Mouse (Mus musculus): ENCODE measurements at regions not wholly inside any gene's neighbourhood (a gene's known extent, or its start where the extent isn't known, plus 50 kb on each side); places are given as distances from the start of the nearest gene placed in this dataset.

DNA sequence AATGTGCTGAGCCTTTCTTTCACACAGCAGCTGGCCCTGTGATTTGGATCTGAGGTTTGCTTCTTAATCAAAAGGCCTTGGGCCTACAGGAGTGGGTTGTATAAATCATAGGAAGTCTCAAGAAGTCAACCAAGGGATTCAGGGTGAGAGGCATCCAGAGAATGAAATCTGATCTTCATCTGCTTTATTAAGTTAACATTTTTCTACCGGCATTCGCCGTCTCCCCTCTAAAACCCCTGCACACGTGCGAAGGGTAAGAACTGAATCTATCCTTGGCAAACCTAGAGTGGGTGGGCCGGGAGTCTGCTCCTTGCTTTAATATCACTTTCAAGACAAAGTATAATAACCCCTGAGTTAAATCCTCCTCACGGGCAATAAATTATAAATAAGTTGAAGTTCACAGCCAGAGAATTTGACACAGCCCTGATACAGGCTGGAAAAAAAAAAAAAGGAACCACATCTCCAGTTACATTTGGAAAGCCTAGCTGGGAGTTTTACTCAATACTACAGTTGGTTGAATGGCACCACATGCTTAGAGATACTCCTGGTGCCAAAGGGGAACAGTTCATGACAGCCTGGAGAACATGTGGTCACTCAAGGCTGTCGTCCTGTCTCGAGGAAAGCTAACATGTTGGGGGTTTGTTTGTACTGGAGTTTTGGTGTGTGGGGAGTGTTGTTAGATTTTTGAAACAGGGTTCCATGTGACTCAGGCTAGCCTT, 349.8 kb downstream of the Wdr11 start:
- no peak overlapping the region for H3K9ac ChIP-seq (ENCODE audit: insufficient read depth, low read depth, low read length, poor library complexity, severe bottlenecking)
- no peaks in the 10 kb centered on the region for H3K36me3 ChIP-seq (ENCODE audit: control insufficient read depth, insufficient read depth, low read length, poor library complexity, severe bottlenecking)
- in situ Hi-C loops (cut with MboI; ENCODE audit: low sequenced_read_pairs in 2 of 2, unreplicated experiment in 2 of 2) = no loop called here
- no peak for DNase-seq (ENCODE audit: low read depth, low spot score)
- no peaks in the 10 kb centered on the region for H3K9me3 ChIP-seq (ENCODE audit: control insufficient read depth, insufficient read depth, low read depth, low read length)
- no peak overlapping the region for H3K4me3 ChIP-seq (ENCODE audit: insufficient read depth in 1 of 2, low read depth in 1 of 2, low read length in 2 of 2, poor library complexity in 1 of 2, severe bottlenecking in 1 of 2)
- TF ChIP-seq ZC3H11A (IDR thresholded peaks at IDR 0.05; ENCODE audit: borderline replicate concordance, low read depth, low read length) (no peak), CHD2 (IDR thresholded peaks at IDR 0.05; ENCODE audit: low read depth, low read length) (no peak), ZNF384 (IDR thresholded peaks at IDR 0.05; ENCODE audit: low read depth, low read length) (no peak), HCFC1 (IDR thresholded peaks at IDR 0.05; ENCODE audit: borderline replicate concordance, insufficient read depth, low read length) (no peak), MAFK (IDR thresholded peaks at IDR 0.05; ENCODE audit: insufficient read depth, low read depth, low read length) (no peak)
- no peaks in the 10 kb centered on the region for H3K4me1 ChIP-seq (ENCODE audit: control insufficient read depth in 2 of 2, insufficient read depth in 2 of 2, low read length in 2 of 2, poor library complexity in 1 of 2)
- no peak overlapping the region for H3K27ac ChIP-seq (ENCODE audit: insufficient read depth, low read depth, low read length, poor library complexity, severe bottlenecking)

DNA sequence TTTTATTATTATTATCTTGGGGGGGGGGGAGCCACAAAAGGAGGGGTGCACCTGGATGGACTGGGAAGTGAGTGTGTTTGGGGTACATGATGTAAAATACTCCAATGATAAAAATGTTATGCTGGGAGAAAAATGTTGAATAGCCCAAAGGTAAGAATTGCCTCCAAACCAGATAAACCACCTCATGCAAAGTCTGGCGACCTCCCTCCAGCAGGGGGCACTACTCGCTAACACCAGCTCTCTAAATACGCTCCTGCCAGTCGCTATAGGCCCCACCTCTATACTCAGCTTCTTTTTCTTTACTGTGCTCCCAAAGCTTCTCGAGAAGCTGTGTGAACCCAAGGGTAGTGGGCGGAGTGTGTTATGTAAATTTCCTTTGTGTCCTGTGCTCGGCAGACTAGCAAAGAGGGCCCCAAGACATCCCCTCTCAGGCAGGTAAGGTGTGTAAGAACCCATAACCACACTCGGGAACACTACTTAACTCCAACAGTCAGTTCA, 357.0 kb downstream of the Wdr11 start:
- H3K9me3 ChIP-seq (ENCODE audit: control insufficient read depth, insufficient read depth, low read depth, low read length) = no peaks in the 10 kb centered on the region
- no peak overlapping the region for H3K9ac ChIP-seq (ENCODE audit: insufficient read depth, low read depth, low read length, poor library complexity, severe bottlenecking)
- H3K4me1 ChIP-seq (ENCODE audit: control insufficient read depth in 2 of 2, insufficient read depth in 2 of 2, low read length in 2 of 2, poor library complexity in 1 of 2) = 0 out of 4 replicates have a peak, but pooled peaks cover 0 to 3% of the 10 kb centered on the region in 2 experiments
- no peak overlapping the region for H3K27ac ChIP-seq (ENCODE audit: insufficient read depth, low read depth, low read length, poor library complexity, severe bottlenecking)
- in situ Hi-C loops (cut with MboI; ENCODE audit: low sequenced_read_pairs in 2 of 2, unreplicated experiment in 2 of 2) = no loop called here
- peak; percentile 56 for DNase-seq (ENCODE audit: low read depth, low spot score)
- 0 out of 4 replicates have a peak overlapping the region, but pooled peaks of 1 of the 2 experiments have one; percentile 1 for H3K4me3 ChIP-seq (ENCODE audit: insufficient read depth in 1 of 2, low read depth in 1 of 2, low read length in 2 of 2, poor library complexity in 1 of 2, severe bottlenecking in 1 of 2)
- no peaks in the 10 kb centered on the region for H3K36me3 ChIP-seq (ENCODE audit: control insufficient read depth, insufficient read depth, low read length, poor library complexity, severe bottlenecking)
- TF ChIP-seq MAFK (IDR thresholded peaks at IDR 0.05; ENCODE audit: insufficient read depth, low read depth, low read length) (no peak), ZC3H11A (IDR thresholded peaks at IDR 0.05; ENCODE audit: borderline replicate concordance, low read depth, low read length) (peak; percentile 46; the same call in 1 of the 2 replicates)

DNA sequence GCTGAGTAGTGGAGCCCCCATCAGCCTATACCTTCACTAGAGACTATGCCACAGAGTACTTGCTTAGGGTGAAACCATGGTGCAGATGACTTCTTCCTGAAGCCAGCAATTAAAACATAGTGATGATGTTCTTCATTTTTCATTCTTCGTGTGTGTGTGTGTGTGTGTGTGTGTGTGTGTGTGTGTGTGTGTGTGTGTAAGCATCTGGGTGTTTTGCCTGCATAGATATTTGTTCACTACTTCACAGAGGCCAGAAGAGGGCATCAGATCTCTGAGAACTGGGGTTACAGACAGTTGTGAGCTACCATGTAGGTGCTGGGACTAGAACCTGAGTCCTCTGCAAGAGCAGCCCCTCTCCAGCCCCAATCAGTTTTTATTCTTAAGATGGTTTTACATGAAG, 358.8 kb downstream of the Wdr11 start:
- Histone ChIP-seq H3K36me3 (ENCODE audit: control insufficient read depth, insufficient read depth, low read length, poor library complexity, severe bottlenecking) (no peaks in the 10 kb centered on the region), H3K4me3 (ENCODE audit: insufficient read depth in 1 of 2, low read depth in 1 of 2, low read length in 2 of 2, poor library complexity in 1 of 2, severe bottlenecking in 1 of 2) (no peak overlapping the region), H3K9ac (ENCODE audit: insufficient read depth, low read depth, low read length, poor library complexity, severe bottlenecking) (no peak overlapping the region), H3K27ac (ENCODE audit: insufficient read depth, low read depth, low read length, poor library complexity, severe bottlenecking) (no peak overlapping the region), H3K9me3 (ENCODE audit: control insufficient read depth, insufficient read depth, low read depth, low read length) (no peaks in the 10 kb centered on the region), H3K4me1 (ENCODE audit: control insufficient read depth in 2 of 2, insufficient read depth in 2 of 2, low read length in 2 of 2, poor library complexity in 1 of 2) (0 out of 4 replicates have a peak, but pooled peaks cover 0 to 3% of the 10 kb centered on the region in 2 experiments)
- TF ChIP-seq CHD2 (IDR thresholded peaks at IDR 0.05; ENCODE audit: low read depth, low read length) = no peak
- no peak for TF ChIP-seq ZNF384 (IDR thresholded peaks at IDR 0.05; ENCODE audit: low read depth, low read length)
- TF ChIP-seq MAFK (IDR thresholded peaks at IDR 0.05; ENCODE audit: insufficient read depth, low read depth, low read length) = no peak
- no peak for TF ChIP-seq ZC3H11A (IDR thresholded peaks at IDR 0.05; ENCODE audit: borderline replicate concordance, low read depth, low read length)
- no peak for TF ChIP-seq HCFC1 (IDR thresholded peaks at IDR 0.05; ENCODE audit: borderline replicate concordance, insufficient read depth, low read length)
- in situ Hi-C loops (cut with MboI; ENCODE audit: low sequenced_read_pairs in 2 of 2, unreplicated experiment in 2 of 2) = no loop called here
- DNase-seq (ENCODE audit: low read depth, low spot score) = no peak

DNA sequence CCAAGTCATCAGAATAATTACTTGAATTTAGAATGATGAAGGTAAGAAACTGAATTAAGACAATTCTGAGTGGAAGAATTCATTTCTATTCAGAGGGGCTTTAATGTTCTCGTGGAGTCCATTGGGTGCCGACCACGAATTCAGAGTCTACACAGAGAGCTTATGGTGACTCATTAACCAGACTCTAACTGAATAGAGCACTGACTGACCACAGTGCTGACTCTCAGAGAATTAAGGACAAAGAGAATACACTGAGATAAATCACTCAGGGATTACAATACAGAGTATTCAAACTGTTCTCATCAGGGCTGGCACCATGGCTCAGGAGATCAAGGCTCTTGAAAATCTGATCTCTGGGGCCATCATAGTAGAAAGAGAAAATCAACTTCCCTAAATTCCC, 366.7 kb downstream of the Wdr11 start:
- H3K9me3 ChIP-seq (ENCODE audit: control insufficient read depth, insufficient read depth, low read depth, low read length) = no peaks in the 10 kb centered on the region
- TF ChIP-seq CHD2 (IDR thresholded peaks at IDR 0.05; ENCODE audit: low read depth, low read length) (no peak), ZC3H11A (IDR thresholded peaks at IDR 0.05; ENCODE audit: borderline replicate concordance, low read depth, low read length) (no peak), ZNF384 (IDR thresholded peaks at IDR 0.05; ENCODE audit: low read depth, low read length) (no peak)
- in situ Hi-C loops (cut with MboI; ENCODE audit: low sequenced_read_pairs in 2 of 2, unreplicated experiment in 2 of 2) = no loop called here

More for the DNA sequence above, 366.7 kb downstream of the Wdr11 start:
- Histone ChIP-seq H3K4me3 (ENCODE audit: insufficient read depth in 1 of 2, low read depth in 1 of 2, low read length in 2 of 2, poor library complexity in 1 of 2, severe bottlenecking in 1 of 2) (no peak overlapping the region), H3K27ac (ENCODE audit: insufficient read depth, low read depth, low read length, poor library complexity, severe bottlenecking) (no peak overlapping the region), H3K36me3 (ENCODE audit: control insufficient read depth, insufficient read depth, low read length, poor library complexity, severe bottlenecking) (no peaks in the 10 kb centered on the region), H3K4me1 (ENCODE audit: control insufficient read depth in 2 of 2, insufficient read depth in 2 of 2, low read length in 2 of 2, poor library complexity in 1 of 2) (no peaks in the 10 kb centered on the region), H3K9ac (ENCODE audit: insufficient read depth, low read depth, low read length, poor library complexity, severe bottlenecking) (no peak overlapping the region)
- no peak for DNase-seq (ENCODE audit: low read depth, low spot score)

All from ES-E14 (cell line).